Comparison of ENCODE assay signal across 28 mouse cellular contexts in the genomic region with DNA sequence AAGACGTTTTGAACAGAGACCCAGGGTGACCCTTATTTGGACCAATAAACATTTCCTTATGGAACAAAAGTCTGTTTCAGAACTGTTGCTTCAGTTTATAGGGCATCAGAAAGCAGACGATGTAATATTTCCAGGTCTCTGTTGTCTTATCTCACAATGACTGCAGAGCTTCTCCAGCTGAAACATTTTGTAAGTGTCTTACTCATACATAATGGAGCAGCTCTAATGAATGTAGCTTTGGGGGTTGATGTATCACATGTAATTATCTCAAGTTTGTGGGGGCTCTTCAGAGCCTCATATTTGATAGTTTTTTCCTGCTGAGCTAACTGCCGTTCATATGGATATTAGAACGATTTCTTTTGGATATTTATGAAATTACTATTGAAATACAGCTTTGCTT.
DNase-seq lines count a peak whose midpoint lies in the region; ATAC-seq and TF ChIP-seq lines count a peak whose summit lies in the region.
"Had no signal": no experiment of that assay in that cellular context is flagged by ENCODE, and none has a peak within 500 bp of the region (broad histone marks: within the 10 kb centered on the region; RNA-seq: fewer than 3 reads in every experiment).

No protein-coding gene starts in this region.

- H3K27ac ChIP-seq in hindbrain, embryonic 15.5 days (replicated peaks): no peak overlapping the region
- no peak overlapping the region for H3K27ac ChIP-seq in hindbrain, embryonic 14.5 days
- no peak overlapping the region for H3K27ac ChIP-seq in midbrain, postnatal 0 days (ENCODE audit: low read depth, low read length)
- no peak overlapping the region for H3K27ac ChIP-seq in midbrain, embryonic 13.5 days
- no peak overlapping the region for H3K27ac ChIP-seq in neural tube, embryonic 15.5 days (replicated peaks)
- H3K27ac ChIP-seq: forebrain, embryonic 10.5 days; forebrain, embryonic 13.5 days; heart, adult 2 months; heart, embryonic 10.5 days; heart, embryonic 13.5 days; hindbrain, postnatal 0 days had no signal

- H3K4me2 ChIP-seq in hindbrain, embryonic 15.5 days: no peak overlapping the region
- no peak overlapping the region for H3K4me2 ChIP-seq in hindbrain, embryonic 14.5 days (replicated peaks)
- no peak overlapping the region for H3K4me2 ChIP-seq in midbrain, postnatal 0 days (ENCODE audit: low read depth, low read length, poor library complexity, severe bottlenecking)
- no peak overlapping the region for H3K4me2 ChIP-seq in midbrain, embryonic 13.5 days (replicated peaks)
- H3K4me2 ChIP-seq in neural tube, embryonic 15.5 days: no peak overlapping the region
- H3K4me2 ChIP-seq: forebrain, embryonic 13.5 days; heart, embryonic 13.5 days had no signal

- H3K9ac ChIP-seq in hindbrain, embryonic 15.5 days: no peak overlapping the region
- H3K9ac ChIP-seq in hindbrain, embryonic 14.5 days: no peak overlapping the region
- H3K9ac ChIP-seq in midbrain, postnatal 0 days (replicated peaks; ENCODE audit: low read length, poor library complexity, severe bottlenecking): no peak overlapping the region
- H3K9ac ChIP-seq in midbrain, embryonic 13.5 days (replicated peaks): no peak overlapping the region
- H3K9ac ChIP-seq in neural tube, embryonic 15.5 days (replicated peaks): no peak overlapping the region
- H3K9ac ChIP-seq: forebrain, embryonic 13.5 days; forebrain, postnatal 0 days; heart, embryonic 13.5 days had no signal

- DNase-seq in hindbrain, embryonic 14.5 days (ENCODE audit: low spot score): no peak
- DNase-seq in midbrain, postnatal 0 days (ENCODE audit: low spot score): peak; percentile 30
- peak; percentile 29 for DNase-seq in brain, adult 2 months (ENCODE audit: low read depth, low spot score)
- DNase-seq in urinary bladder, postnatal 10 days (ENCODE audit: low spot score): no peak
- DNase-seq: adrenal gland, adult 2 months; adrenal gland, postnatal 14 days; B cell, adult 2 months; cerebellum, adult 18-20 months; cerebellum, adult 9-10 months; cerebellum, postnatal 14 days; forebrain, postnatal 0 days; gastrocnemius, postnatal 10 days; gastrocnemius, postnatal 36 days; heart, adult 2 months; heart, postnatal 14 days; heart, postnatal 4 days had no signal

- peak; percentile 66; the same call in 1 of the 2 replicates for ATAC-seq in hindbrain, embryonic 15.5 days (ENCODE audit: low FRiP score, low read depth)
- no peak; the same call in 1 of the 2 replicates for ATAC-seq in hindbrain, embryonic 14.5 days (ENCODE audit: low FRiP score)
- ATAC-seq in midbrain, postnatal 0 days (ENCODE audit: low FRiP score): no peak
- no peak for ATAC-seq in midbrain, embryonic 13.5 days
- peak; percentile 91 for ATAC-seq in neural tube, embryonic 15.5 days (ENCODE audit: low FRiP score)
- ATAC-seq: forebrain, embryonic 13.5 days; forebrain, postnatal 0 days; hindbrain, postnatal 0 days; inflammation-experienced regulatory T-cells, adult 6 months; intestine, embryonic 16.5 days had no signal

- H3K4me1 ChIP-seq in hindbrain, embryonic 15.5 days (replicated peaks): no peaks in the 10 kb centered on the region
- H3K4me1 ChIP-seq in hindbrain, embryonic 14.5 days (replicated peaks; ENCODE audit: control insufficient read depth, insufficient read depth, low read length): no peaks in the 10 kb centered on the region
- no peaks in the 10 kb centered on the region for H3K4me1 ChIP-seq in midbrain, postnatal 0 days (ENCODE audit: insufficient read depth, low read length)
- no peaks in the 10 kb centered on the region for H3K4me1 ChIP-seq in midbrain, embryonic 13.5 days (replicated peaks)
- H3K4me1 ChIP-seq in neural tube, embryonic 15.5 days: no peaks in the 10 kb centered on the region
- H3K4me1 ChIP-seq: forebrain, embryonic 10.5 days; forebrain, embryonic 13.5 days; heart, embryonic 10.5 days; heart, embryonic 13.5 days had no signal

- no peak overlapping the region for H3K4me3 ChIP-seq in hindbrain, embryonic 15.5 days
- no peak overlapping the region for H3K4me3 ChIP-seq in hindbrain, embryonic 14.5 days (replicated peaks; ENCODE audit: low read length)
- H3K4me3 ChIP-seq in midbrain, postnatal 0 days (ENCODE audit: low read depth, low read length): no peak overlapping the region
- no peak overlapping the region for H3K4me3 ChIP-seq in midbrain, embryonic 13.5 days (replicated peaks)
- H3K4me3 ChIP-seq in neural tube, embryonic 15.5 days (replicated peaks): no peak overlapping the region
- H3K4me3 ChIP-seq: forebrain, embryonic 10.5 days; forebrain, embryonic 13.5 days; heart, adult 2 months; heart, embryonic 10.5 days; heart, embryonic 13.5 days had no signal

- no peaks in the 10 kb centered on the region for H3K27me3 ChIP-seq in hindbrain, embryonic 15.5 days
- H3K27me3 ChIP-seq in hindbrain, embryonic 14.5 days (ENCODE audit: control insufficient read depth, insufficient read depth, low read length): no peaks in the 10 kb centered on the region
- no peaks in the 10 kb centered on the region for H3K27me3 ChIP-seq in midbrain, postnatal 0 days (ENCODE audit: insufficient read depth, low read length)
- H3K27me3 ChIP-seq in midbrain, embryonic 13.5 days: no peaks in the 10 kb centered on the region
- no peaks in the 10 kb centered on the region for H3K27me3 ChIP-seq in neural tube, embryonic 15.5 days (replicated peaks)
- H3K27me3 ChIP-seq: CH12.LX; forebrain, embryonic 13.5 days; heart, embryonic 13.5 days had no signal

- 55% methylated on average over 4 of the region's 4 CpGs for WGBS in hindbrain, embryonic 15.5 days
- WGBS in hindbrain, embryonic 14.5 days: 55% methylated on average over 4 of the region's 4 CpGs
- WGBS in midbrain, postnatal 0 days: 61% methylated on average over 4 of the region's 4 CpGs
- WGBS in midbrain, embryonic 13.5 days: 77% methylated on average over 4 of the region's 4 CpGs
- 51% methylated on average over 4 of the region's 4 CpGs for WGBS in neural tube, embryonic 15.5 days

- TF ChIP-seq CTCF in midbrain, postnatal 0 days (IDR thresholded peaks at IDR 0.05): no peak

- H3K9me3 ChIP-seq in hindbrain, embryonic 15.5 days: no peaks in the 10 kb centered on the region
- no peaks in the 10 kb centered on the region for H3K9me3 ChIP-seq in hindbrain, embryonic 14.5 days (ENCODE audit: control insufficient read depth, low read length)
- H3K9me3 ChIP-seq in midbrain, postnatal 0 days (ENCODE audit: low read length): no peaks in the 10 kb centered on the region
- no peaks in the 10 kb centered on the region for H3K9me3 ChIP-seq in midbrain, embryonic 13.5 days
- no peaks in the 10 kb centered on the region for H3K9me3 ChIP-seq in neural tube, embryonic 15.5 days (replicated peaks)
- H3K9me3 ChIP-seq: forebrain, embryonic 10.5 days; forebrain, embryonic 13.5 days; G1E; heart, embryonic 10.5 days; heart, embryonic 13.5 days had no signal

- no peaks in the 10 kb centered on the region for H3K36me3 ChIP-seq in hindbrain, embryonic 15.5 days
- no peaks in the 10 kb centered on the region for H3K36me3 ChIP-seq in hindbrain, embryonic 14.5 days (replicated peaks; ENCODE audit: control insufficient read depth, insufficient read depth)
- no peaks in the 10 kb centered on the region for H3K36me3 ChIP-seq in midbrain, postnatal 0 days (ENCODE audit: insufficient read depth, low read length)
- H3K36me3 ChIP-seq in midbrain, embryonic 13.5 days: no peaks in the 10 kb centered on the region
- H3K36me3 ChIP-seq in neural tube, embryonic 15.5 days: no peaks in the 10 kb centered on the region
- H3K36me3 ChIP-seq: forebrain, embryonic 10.5 days; G1E; heart, embryonic 10.5 days; heart, embryonic 13.5 days had no signal

Comparison
In these comparisons a context has a peak if more than half of its experiments do, and no peak if none do; other contexts are left out.
1. ATAC-seq: peak in hindbrain, embryonic 15.5 days (single experiment) and neural tube, embryonic 15.5 days (single experiment); none in hindbrain, embryonic 14.5 days (single experiment), midbrain, postnatal 0 days (single experiment) and midbrain, embryonic 13.5 days (single experiment).
2. DNase-seq: peak in midbrain, postnatal 0 days (single experiment) and brain, adult 2 months (single experiment); none in hindbrain, embryonic 14.5 days (single experiment) and urinary bladder, postnatal 10 days (single experiment).